Mouse (Mus musculus) heart, adult 18-20 months (tissue): Measurements from ENCODE around the gene Ccno. TPM values are rescaled to one million over a fixed set of nuclear protein-coding genes. Genes with fewer than 3 reads are reported as not detected.
A peak's percentile ranks its signal among the peaks of the same experiment; 100 is the strongest.
"Not testable (repeated sequence)": the region's sequence is repeated elsewhere in the genome, so short reads cannot be mapped to it uniquely, and the experiment has no call there.

ENCODE experiments used
- DNase-seq, 2 experiments: peaks; one replicate each; pipeline ENCODE4 v3.0.0; 2021 to 2022; ENCODE audit warnings: mixed read lengths in 1 of 2
- microRNA-seq, 2 experiments: library from miRNA; unstranded; fragments of <30 nt; microRNA quantifications; one replicate each; pipeline ENCODE4 v1.2.0; 2022
- total RNA-seq, 2 experiments: library from RNA; stranded (reverse); gene quantifications; 2 replicates each; pipeline ENCODE4 v1.2.3; 2021

Ccno gene
- total RNA-seq, 2 experiments from 2014 or later: 0.21 TPM; not detected in 1

DNA sequence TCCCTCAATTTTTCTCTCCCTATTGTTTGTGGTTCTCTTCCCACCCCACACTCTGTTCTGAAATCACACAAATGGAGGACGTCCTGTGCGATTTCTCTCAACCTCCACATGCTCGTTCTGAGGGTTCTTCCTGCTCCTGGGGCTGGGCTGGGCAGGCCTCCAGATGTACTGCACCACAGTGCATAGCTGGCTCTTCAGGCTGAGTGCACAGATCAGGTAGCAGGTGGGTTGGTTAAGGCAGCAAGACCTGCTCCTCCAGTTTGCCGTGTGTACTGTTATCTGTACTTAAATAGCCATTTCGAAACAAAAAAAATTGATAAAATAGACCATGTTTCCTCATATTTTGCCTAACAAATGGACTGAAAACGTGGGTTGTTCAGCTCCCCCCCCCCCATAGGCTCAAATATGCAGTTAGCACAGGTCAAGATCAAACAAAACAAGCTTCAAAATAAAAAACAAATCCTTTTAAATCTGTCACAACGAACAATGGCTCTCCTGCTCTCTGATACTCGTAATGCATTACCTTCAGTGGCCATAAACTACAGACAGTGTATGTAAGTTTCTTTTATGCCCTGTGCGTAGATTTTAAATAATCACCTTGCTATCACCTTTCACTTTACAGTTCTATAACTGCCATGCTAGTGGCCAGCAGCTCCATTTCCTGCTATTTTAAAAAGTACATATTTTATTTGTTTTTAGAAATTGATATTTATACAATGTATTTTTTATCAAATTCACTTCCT, 13.1 kb downstream of the Ccno start:
- DNase-seq: no peak

DNA sequence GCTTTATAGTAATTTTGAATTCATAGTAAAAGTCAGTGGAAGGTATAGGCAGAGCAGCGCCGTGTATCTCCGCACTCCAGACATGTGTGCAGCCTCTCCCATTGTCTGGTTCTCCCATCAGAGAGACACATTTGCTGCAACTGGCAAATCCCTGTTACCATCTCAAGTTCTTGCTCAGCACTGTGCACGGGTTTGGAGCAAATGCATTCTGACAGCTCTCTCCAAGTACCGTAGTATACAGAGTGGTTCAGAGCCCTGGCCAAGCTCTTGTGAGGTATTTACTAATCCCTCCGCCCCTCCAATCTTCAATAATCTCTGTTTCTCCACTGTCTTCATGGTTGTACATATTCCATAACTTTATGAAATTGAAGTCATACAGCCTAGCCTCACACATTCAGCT, 25.1 kb downstream of the Ccno start:
- no peak for DNase-seq

DNA sequence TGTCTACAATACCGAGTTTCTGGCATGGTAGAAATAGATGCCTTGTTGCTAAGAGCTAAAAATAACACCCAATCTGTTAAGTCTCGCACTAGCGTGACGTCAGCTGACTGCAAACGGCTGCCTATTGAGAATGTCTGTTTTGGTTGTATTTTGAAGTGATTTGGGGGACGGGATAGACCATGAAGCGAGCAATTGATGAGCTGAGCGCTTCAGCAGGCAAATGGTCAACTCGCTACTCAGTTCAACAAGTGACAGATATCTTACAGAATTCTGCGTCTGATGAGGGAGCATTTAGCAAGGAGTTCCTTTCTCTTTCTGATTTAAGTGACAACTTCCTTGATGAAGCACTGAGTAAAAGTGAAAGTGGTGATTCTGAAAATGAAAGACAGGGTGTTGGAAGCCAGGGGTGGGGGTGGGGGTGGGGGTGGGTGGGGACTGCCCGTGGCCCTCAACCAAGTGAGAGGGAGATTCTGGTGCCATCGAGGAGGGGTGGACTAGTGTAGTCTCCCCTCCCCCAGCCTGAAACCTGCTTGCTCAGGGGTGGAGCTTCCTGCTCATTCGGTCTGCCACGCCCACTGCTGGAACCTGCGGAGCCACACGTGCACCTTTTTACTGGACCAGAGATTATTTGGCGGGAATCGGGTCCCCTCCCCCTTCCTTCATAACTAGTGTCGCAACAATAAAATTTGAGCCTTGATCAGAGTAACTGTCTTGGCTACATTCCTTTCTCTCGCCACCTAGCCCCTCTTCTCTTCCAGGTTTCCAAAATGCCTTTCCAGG, 25.8 kb downstream of the Ccno start:
- DNase-seq: not testable (repeated sequence)

DNA sequence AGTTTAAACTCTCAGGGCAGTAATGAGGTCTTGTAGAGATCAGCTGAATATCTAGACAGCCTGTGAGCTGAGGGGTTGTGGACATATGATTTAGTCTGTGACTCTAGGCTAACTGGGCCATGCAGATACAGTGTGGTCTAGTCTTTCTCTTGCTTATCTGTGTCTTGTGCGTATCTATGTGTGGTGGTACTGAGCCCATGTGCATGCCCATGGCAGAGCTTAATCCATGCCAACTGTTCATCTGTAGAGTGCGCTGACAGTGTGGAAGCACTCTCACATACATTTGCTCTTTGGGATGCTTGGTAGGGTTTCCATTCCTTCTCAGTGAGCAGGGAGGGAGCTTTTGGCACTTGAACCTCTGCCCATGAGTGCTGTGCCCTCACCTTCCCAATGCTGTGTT, 33.9 kb downstream of the Ccno start:
- no peak for DNase-seq

DNA sequence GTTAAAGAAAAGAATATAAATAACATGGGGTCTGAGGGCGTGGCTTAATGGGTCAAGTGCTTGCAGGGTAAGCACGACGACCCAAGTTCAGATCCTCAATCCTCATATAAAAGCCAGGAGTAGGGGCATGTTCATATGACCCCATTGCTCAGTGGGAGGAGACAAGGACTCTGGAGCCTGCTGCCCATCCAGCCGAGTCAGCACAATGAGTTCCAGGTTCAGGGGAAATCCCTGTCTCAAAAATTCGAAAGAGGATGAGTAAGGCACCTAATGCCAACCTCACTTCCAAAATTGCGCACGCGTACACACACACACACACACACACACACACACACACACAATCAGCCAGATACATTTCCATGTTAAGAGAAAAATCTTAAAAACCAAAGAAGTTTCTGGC, 34.9 kb downstream of the Ccno start:
- no peak for DNase-seq

DNA sequence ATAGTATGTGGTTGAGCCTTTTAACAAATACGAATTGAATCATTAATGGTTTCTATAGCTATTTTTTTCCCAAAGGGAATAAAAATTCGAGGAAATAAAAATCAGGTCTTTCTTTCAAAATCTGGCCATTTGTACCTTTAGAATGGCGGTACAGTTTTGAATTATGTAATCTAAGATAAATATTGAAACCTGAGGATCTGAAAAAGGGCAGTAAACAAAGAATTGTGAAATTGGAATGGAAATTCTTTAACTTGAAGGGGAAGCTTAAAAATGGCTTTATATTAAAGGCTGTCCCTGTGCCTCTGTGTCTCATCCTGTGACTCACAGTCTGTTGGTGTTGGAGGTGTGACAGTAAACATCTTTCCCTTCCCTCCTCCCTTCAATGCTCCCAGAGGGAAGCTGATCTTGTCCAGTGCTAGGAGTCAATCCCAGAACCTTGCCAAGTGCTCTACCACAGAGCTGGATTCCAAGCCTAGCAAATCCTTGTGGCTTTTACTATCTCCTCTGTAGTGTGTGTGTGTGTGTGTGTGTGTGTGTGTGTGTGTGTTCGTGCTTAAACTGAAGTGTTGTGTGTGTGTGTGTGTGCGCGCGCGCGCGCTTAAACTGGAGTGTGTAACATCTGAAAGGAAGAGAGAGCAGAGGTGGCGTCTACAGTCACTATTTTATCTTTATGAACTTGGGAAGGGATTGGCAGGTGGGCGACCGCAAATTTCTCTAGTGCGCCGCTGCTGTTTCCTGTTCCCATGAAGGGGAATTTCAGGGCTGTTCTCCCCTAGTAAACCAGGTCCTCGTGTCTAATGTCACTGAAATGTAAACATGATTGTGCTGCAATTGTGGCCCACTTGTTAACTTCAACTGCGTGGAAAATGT, 35.9 kb downstream of the Ccno start:
- DNase-seq: no peak

DNA sequence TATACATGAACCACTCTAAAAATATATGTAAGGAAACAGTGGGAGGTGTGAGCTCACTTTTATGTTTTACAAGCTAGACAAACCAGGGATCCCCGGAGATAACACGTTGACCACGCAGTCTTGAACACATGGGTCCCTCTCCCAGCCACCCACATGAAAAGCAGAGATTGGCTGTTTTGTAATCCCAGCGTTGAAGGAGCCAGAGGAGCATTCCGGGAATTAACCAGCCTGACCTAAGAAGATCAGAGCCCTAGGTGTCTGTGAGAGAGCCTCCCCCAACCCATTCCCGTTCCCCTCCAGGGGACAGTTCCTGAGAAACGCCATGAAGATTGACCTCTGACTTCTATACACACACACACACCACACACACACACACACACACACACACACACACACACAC, 43.7 kb downstream of the Ccno start:
- DNase-seq: no peak

DNA sequence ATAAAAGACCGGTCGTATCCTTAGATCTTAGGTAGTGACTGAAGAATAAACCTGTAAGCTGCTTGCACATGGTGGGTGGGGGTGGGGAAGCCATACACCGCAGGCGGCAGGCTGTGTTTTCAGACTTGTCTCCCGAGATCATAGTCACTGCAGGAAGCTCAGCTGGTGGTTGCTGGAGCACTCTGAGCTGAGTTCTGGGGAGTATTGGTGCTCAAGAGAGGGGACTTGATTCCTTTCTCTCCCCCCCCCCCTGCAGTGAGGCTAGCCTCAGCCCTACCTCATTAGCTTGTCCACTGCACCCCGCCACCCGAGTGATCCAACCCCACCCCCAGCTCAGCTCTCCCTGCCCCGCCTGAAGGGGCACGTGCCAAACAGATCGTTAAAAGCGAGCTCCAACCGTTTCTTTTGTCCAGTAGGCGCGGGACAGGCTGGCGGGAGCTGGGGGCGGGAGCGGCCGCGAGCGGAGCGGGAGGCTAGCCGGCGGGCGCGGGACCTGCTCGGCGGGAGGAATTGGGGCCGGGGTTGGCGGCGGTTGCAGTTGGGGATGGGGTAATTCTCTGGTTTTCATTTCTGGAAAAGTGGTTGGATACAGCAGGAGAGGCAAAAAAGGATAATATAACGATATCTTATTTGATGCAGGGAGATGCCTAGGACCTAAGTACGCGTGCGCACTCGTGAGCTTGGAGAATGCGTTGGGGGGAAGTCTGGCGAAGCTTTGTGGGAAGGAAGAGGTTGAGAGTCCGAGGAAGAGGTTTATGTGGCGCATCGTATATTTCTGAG, 44.4 kb downstream of the Ccno start:
- peak in 1 of 2 experiments; percentile 15 for DNase-seq

DNA sequence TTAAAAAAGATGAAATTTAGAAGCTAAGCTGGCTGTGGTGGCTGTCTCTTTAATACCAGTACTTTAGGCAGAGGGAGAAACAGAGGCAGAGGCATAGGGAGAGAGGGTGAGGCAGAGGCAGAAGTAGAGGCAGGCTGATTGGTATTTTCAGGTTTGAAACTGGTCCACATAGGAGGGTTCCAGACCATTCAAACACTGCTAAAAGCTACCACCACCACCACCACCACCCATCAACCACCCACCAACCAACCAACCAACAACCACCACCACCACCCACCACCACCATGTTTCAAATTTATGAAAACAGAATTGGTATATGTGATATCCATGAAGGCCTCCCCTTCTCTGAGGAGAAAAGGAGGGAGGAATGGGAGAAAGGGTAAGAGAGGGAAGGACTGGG, 45.2 kb downstream of the Ccno start:
- DNase-seq: no peak

DNA sequence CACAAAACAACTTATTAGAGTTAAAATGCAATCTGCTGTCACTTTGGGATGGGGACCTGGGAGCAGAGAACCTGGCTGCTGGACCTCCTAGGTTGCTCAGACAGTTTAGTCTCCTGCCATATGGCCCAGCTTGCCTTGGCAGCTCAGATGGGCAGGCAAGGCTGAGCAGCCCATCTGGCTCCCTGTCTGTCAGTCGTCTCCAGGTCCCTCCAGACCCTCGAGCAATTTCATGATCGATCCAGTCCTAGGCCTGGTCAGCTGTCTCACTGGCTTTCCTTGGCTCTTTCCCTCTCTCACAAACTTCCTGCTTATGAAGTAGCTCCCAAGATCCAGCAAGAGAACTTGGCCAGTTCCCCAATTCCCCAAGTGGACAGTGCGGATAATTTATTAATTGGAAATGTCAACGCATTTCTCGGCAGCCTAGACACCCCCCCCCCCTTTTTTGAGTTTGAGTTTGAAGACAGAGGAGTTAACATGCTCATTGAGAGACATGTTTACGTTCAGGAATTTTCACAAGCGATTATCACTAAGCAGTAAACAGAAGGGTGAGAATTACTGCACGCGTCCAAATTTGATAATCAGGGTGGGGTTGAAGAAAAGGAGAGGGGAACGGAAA, 46.8 kb downstream of the Ccno start:
- peak in 1 of 2 experiments; percentile 15 for DNase-seq

DNA sequence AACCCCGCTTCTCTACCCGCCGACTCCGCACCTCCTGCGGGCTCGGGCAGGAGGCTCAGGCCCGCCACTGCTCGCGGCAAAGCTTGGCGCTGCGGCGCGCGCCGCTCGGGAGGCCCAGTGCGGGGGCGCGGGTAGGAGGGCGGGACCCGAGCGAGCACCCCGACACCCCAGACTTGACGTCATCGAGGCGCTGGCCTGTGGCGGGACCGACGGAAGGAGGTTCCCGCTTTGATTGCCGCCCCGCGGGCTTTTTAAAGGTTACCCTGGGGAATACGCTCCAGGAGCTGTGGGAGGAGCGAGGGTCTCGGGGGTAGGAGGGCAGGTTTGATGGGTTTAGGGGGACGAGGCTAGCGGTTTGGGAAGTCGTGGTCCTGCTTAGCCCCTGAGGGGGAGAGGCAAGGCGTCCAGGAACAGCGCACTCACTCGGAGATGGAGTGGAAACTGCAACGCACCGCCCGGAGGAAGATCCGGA, 47.4 kb downstream of the Ccno start, which contains the start of gene Cdc20b:
Gene Cdc20b, plus strand, starts transcription at position 162 of the 472 bp plus-strand sequence.
- DNase-seq: peak; percentile 58 to 67

DNA sequence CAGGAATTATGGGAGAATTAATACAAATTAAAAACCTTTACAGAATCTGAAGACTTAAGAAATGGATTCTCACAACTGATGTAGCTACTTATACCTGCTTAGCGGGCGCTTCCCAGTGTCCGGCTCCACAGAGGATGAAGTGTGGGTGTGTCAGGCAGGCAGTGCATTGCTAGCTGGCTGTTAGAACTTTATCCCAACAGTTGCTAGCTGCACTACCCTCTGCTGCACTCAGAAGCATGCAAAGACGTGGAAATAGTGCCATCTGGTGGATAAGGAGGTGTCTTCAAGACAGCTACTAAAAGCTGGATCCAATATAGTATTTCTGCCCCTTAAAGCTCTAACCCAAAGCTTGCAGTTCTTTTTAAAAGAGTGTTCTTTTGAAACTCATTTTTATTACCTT, 48.2 kb downstream of the Ccno start:
- DNase-seq: peak; percentile 85 to 86

Small RNAs within 50 kb of the gene (microRNA-seq; reads per million reads assigned to microRNA genes)
- 38.9 to 76.2 reads per million in 2 experiments for gene Mir449a
- gene Mir449b: 0 reads per million in 2 experiments
- gene Mir449c: 0 reads per million in 2 experiments

Other genes with a start within 250 kb of the Ccno start
- 10 to 100 TPM; 41.8 to 43.5 TPM for gene Plpp1, start 187.0 kb upstream of the Ccno start, total RNA-seq
- 10 to 100 TPM; 26.0 to 26.9 TPM for gene Mtrex, start 60.4 kb upstream of the Ccno start, total RNA-seq
- gene Dhx29, start 60.3 kb upstream of the Ccno start, total RNA-seq: 10 to 100 TPM; 15.0 to 15.6 TPM
- gene Mcidas, start 6.0 kb downstream of the Ccno start, total RNA-seq: not detected
- not detected for gene Cdc20b, start 47.3 kb downstream of the Ccno start, total RNA-seq
- gene Gpx8, start 58.6 kb downstream of the Ccno start, total RNA-seq: 10 to 100 TPM; 31.2 to 42.3 TPM
- 1 to 10 TPM in 1 of 2 experiments, under 1 TPM in 1; 0.62 to 1.2 TPM for gene Gzma, start 113.2 kb downstream of the Ccno start, total RNA-seq
- under 1 TPM; 0.44 to 0.57 TPM for gene Esm1, start 221.9 kb downstream of the Ccno start, total RNA-seq
- not detected for gene Gzmk, start 238.1 kb downstream of the Ccno start, total RNA-seq